Mouse (Mus musculus) Patski (cell line): ENCODE results near the gene 3100002H09Rik. TPM values are rescaled to one million over a fixed set of nuclear protein-coding genes. Genes with fewer than 3 reads are reported as not detected.

Experiments used
- ATAC-seq: fragments of 100-300 bp; one replicate; pipeline ENCODE4 v1.8.0; 2021
- CTCF ChIA-PET: fragments of 350-600 bp; sonication (Branson Sonifier 250); formaldehyde crosslinking; loops from one replicate; lab custom pipeline; 2022; ENCODE audit warnings: inconsistent platforms; lab: Charles Lee
- POLR2A ChIA-PET: fragments of 350-600 bp; sonication (Branson Sonifier 250); formaldehyde crosslinking; loops from one replicate; lab custom pipeline; 2022; ENCODE audit warnings: antibody characterized with exemption, inconsistent platforms; lab: Charles Lee
- DNase-seq: peaks from one replicate; pipeline ENCODE4 v3.0.0-alpha.2; 2011; ENCODE audit warnings: low read depth, low spot score
- H3K27me3 ChIP-seq: fragments of 371-371 bp; one replicate; pipeline ENCODE4 v1.5.1; 2021
- CTCF ChIP-seq: fragments of 100-300 bp; IDR thresholded peaks from one replicate; pipeline ENCODE4 v1.5.1; 2021
- in situ Hi-C: fragments of 300-500 bp; cut with MboI; formaldehyde crosslinking; loops from 3 replicates; pipeline ENCODE4 v1.11.1; 2018; ENCODE audit warnings: low pct_unique_long_range_greater_than_20kb, mixed read lengths
- polyA plus RNA-seq: library from polyadenylated mRNA; unstranded; gene quantifications from one replicate; pipeline ENCODE4 v1.2.3, GENCODE M21; 2021

Gene 3100002H09Rik
- polyA plus RNA-seq, 1 experiment from 2014 or later, result not detected

- CTCF ChIA-PET, result no interaction called here
- POLR2A ChIA-PET, result no interaction called here
- no peaks in the 10 kb centered on the region for H3K27me3 ChIP-seq
- DNase-seq (no peak), ATAC-seq (no peak)
- no peak for TF ChIP-seq CTCF
- in situ Hi-C loops, result no loop called here
Measured at GRCm38 (mm10) chr4:124592241-124592640, 18.4 kb downstream of the 3100002H09Rik start.

DNA sequence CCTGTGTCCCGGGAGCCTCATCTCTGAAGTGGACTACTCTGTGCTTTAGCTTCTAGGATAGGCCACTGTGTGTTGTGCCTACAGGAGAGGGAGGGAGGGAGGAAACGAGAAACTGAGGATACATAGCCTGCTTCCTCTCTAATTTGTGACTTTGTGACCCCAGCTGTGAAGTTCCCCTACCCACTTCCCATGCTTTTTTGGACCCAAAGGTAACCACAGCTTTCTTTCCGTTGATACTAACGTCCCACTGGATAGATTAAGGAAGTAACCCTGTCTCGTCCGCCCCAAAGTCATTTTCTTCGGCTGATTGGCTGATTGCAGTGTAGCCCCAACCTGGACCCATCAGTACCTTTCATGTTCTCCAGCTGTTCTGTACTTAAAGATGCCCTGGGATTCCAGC, 29.9 kb downstream of the 3100002H09Rik start:
- no peak for TF ChIP-seq CTCF
- POLR2A ChIA-PET, result no interaction called here
- CTCF ChIA-PET, result interaction anchor here (1.3 kb wide), 1 partner anchor 95 kb away, joined by 3 read pairs; no protein-coding TSS in a partner anchor

DNA sequence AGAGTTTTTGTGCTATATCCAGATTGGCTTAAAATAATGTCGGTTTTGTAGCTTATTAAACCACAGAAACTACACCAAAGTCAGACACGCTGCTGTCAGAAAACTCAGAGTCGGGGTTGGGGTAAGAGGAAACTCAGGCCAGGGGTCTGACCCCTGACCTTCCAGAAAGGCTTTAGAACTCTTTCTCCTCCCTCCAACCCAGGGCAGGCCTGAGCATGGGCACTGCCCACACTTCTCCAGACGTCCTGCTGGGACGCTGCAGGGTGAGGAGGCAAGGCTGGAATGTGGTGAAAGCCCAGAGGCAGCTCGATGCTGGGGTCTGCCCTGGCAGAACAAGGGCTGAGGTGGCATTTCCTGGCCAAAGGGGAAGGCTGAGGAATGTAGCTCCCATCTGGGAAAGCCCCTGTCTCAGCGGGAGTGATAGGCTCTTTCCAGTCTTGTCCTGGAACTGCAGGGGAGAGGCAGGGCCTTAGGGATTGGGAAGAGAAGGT, 34.6 kb downstream of the 3100002H09Rik start:
- POLR2A ChIA-PET, result no interaction called here
- peak; percentile 94 for ATAC-seq
- no peaks in the 10 kb centered on the region for H3K27me3 ChIP-seq
- DNase-seq, result peak; percentile 68
- in situ Hi-C loops, result no loop called here
- TF ChIP-seq CTCF, result no peak
- CTCF ChIA-PET, result interaction anchor here (1.0 kb wide), 1 partner anchor 41 kb away, joined by 3 read pairs; no protein-coding TSS in a partner anchor

More for the DNA sequence above, 29.9 kb downstream of the 3100002H09Rik start:
- in situ Hi-C loops, result no loop called here
- no peaks in the 10 kb centered on the region for H3K27me3 ChIP-seq
- ATAC-seq (no peak), DNase-seq (no peak)

GRCm38 (mm10) chr4:124575269-124575954, 35.2 kb downstream of the 3100002H09Rik start:
- DNase-seq (no peak), ATAC-seq (no peak)
- no peak for TF ChIP-seq CTCF
- H3K27me3 ChIP-seq, result no peaks in the 10 kb centered on the region
- ChIA-PET POLR2A (no interaction called here), CTCF (interaction anchor here (1.0 kb wide), 1 partner anchor 42 kb away, joined by 3 read pairs; no protein-coding TSS in a partner anchor)
- in situ Hi-C loops, result no loop called here

DNA sequence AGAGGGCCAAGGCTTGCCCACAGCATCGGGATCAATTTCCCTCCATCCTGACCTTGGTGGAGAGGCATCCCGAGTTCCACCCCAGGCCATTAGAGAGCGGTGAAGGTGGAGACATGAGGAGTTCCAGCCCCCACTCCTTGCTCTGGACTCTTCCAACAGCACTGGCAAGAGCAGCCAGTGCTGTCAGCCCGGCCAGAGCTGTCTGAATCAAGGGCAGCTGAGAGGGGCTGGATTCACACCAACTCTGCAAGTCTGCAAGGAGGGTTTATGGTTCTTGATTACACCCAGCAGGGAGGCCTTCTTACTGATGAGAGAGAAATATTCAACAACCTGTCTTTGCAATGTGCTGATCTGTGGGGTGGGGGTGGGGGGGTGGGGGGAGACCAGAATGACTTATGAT, 37.0 kb downstream of the 3100002H09Rik start:
- no peak for ATAC-seq
- in situ Hi-C loops, result loop anchor here (5.0 kb wide), 2 partner anchors 46 to 79 kb away; no protein-coding TSS in a partner anchor
- no peak for TF ChIP-seq CTCF
- no peaks in the 10 kb centered on the region for H3K27me3 ChIP-seq
- no peak for DNase-seq
- ChIA-PET POLR2A (no interaction called here), CTCF (no interaction called here)

DNA sequence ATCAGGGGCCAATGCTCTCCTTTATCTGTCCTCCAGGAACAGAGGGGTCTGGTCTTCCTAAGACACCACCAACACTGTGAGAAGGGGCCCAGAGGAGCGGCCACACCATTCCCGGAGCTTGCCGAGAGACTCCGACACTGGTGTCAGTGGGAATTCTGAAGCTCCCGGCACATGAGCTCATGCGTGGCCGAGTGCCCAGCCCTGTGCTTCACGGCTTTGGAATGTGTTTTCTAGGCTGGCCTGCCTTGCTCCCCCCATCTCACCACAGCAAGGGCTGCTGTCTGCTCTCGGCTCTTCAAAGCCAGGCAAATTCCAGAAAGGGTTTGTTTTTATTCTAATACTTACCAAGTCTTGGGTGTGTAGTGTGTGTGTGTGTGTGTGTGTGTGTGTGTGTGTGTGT, 39.6 kb downstream of the 3100002H09Rik start:
- DNase-seq, result peak; percentile 77
- in situ Hi-C loops, result loop anchor here (5.0 kb wide), 2 partner anchors 44 to 81 kb away; no protein-coding TSS in a partner anchor
- ChIA-PET CTCF (interaction anchor here (0.9 to 1.6 kb wide), 4 partner anchors 24 to 90 kb away, joined by 3 to 4 read pairs (median 3); no protein-coding TSS in a partner anchor), POLR2A (no interaction called here)
- no peak for TF ChIP-seq CTCF
- ATAC-seq, result peak; percentile 91
- H3K27me3 ChIP-seq, result no peaks in the 10 kb centered on the region

GRCm38 (mm10) chr4:124569661-124570060, 40.9 kb downstream of the 3100002H09Rik start:
- in situ Hi-C loops, result loop anchor here (5.0 kb wide), 2 partner anchors 42 to 83 kb away; no protein-coding TSS in a partner anchor
- no peak for TF ChIP-seq CTCF
- ChIA-PET POLR2A (interaction anchor here (0.8 kb wide), 1 partner anchor 99 kb away, joined by 6 read pairs; no protein-coding TSS in a partner anchor), CTCF (interaction anchor here (1.6 kb wide), 1 partner anchor 56 kb away, joined by 3 read pairs; no protein-coding TSS in a partner anchor)
- ATAC-seq, result no peak
- DNase-seq, result no peak
- H3K27me3 ChIP-seq, result no peaks in the 10 kb centered on the region

DNA sequence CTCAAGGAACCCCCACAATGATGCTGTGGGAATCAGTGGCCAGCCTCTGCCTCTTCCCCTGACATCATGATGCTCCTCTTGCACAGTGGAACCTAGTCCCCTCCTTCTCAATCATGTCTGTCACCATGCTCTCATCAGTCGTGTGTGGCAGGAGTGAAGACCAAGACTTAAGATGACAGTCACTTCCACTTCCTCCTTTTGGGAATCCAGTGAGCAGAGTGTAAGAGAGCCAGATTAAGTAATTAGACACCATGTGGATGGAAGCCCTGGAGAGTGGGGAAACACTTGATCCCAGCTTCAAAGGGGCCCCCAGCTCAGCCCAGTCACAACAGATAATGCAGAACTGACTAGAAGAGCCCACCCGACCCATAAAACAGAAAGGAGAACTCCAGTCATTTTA, 47.2 kb downstream of the 3100002H09Rik start:
- in situ Hi-C loops, result no loop called here
- CTCF ChIA-PET, result no interaction called here

DNA sequence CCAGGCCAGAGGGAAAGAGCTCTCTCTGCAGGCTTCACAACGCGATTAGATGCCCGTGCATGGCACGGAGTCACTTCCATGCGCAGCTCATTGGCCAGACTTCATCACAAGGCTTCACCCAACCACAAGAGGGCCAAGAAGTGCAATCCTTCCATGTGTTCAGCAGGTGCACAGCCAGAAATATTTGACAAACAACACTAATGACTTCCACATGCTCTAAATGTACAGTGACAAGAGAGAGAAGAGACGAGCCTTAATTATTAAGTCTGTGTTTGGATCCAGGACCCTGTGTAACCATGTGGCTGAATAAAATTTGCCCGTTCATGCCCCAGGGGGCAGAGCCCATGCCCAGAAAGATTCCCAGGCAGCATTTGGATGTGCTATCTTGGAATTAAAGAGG, 47.9 kb downstream of the 3100002H09Rik start:
- no peak for DNase-seq
- TF ChIP-seq CTCF, result peak; percentile 29
- ChIA-PET CTCF (no interaction called here), POLR2A (no interaction called here)
- H3K27me3 ChIP-seq, result peaks cover 10% of the 10 kb centered on the region
- no peak for ATAC-seq
- in situ Hi-C loops, result no loop called here

More for the DNA sequence above, 47.2 kb downstream of the 3100002H09Rik start:
- peaks cover 5% of the 10 kb centered on the region for H3K27me3 ChIP-seq
- DNase-seq (no peak), ATAC-seq (no peak)
- POLR2A ChIA-PET, result no interaction called here
- TF ChIP-seq CTCF, result no peak

Other genes with a start within 250 kb of the 3100002H09Rik start
- gene Pou3f1, start 46.0 kb upstream of the 3100002H09Rik start, polyA plus RNA-seq, result 0.24 TPM
- gene Utp11, start 82.8 kb upstream of the 3100002H09Rik start, polyA plus RNA-seq, result 40.6 TPM
- gene Fhl3, start 89.9 kb upstream of the 3100002H09Rik start, polyA plus RNA-seq, result 35.5 TPM
- 59.3 TPM for gene Sf3a3, start 104.0 kb upstream of the 3100002H09Rik start, polyA plus RNA-seq
- gene Inpp5b, start 131.0 kb upstream of the 3100002H09Rik start, polyA plus RNA-seq, result 15.6 TPM
- 8.3 TPM for gene Mtf1, start 191.3 kb upstream of the 3100002H09Rik start, polyA plus RNA-seq
- 38.1 TPM for gene Yrdc, start 239.9 kb upstream of the 3100002H09Rik start, polyA plus RNA-seq
- 53.9 TPM for gene 1110065P20Rik, start 240.4 kb upstream of the 3100002H09Rik start, polyA plus RNA-seq